Mouse (Mus musculus) neural tube, embryonic 14.5 days (tissue): ENCODE data around the gene Tamm41. TPM values are rescaled to one million over a fixed set of nuclear protein-coding genes. Genes with fewer than 3 reads are reported as not detected.

Experiments used
- ATAC-seq: fragments of 200-750 bp; cut with Nextera tagmentation; 2 replicates; pipeline ENCODE4 v1.8.0; 2017; ENCODE audit warnings: low read depth, mild to moderate bottlenecking, moderate TSS enrichment, moderate library complexity
- H3K27ac ChIP-seq: fragments of 300-500 bp; sonication (generic); 2 replicates; pipeline ENCODE4 v1.5.1; 2014; ENCODE audit warnings: low read depth, mild to moderate bottlenecking, control low read depth, low read length, moderate library complexity, mixed read lengths
- H3K27me3 ChIP-seq: fragments of 300-500 bp; sonication (generic); 2 replicates; pipeline ENCODE4 v1.6.1; 2014; ENCODE audit warnings: low read length; ENCODE audit not compliant: control insufficient read depth, insufficient read depth
- H3K36me3 ChIP-seq: fragments of 300-500 bp; sonication (generic); 2 replicates; pipeline ENCODE4 v1.6.1; 2014; ENCODE audit warnings: low read length, mixed read lengths; ENCODE audit not compliant: control insufficient read depth, insufficient read depth
- H3K4me1 ChIP-seq: fragments of 300-500 bp; sonication (generic); 2 replicates; pipeline ENCODE4 v1.6.1; 2014; ENCODE audit warnings: low read length; ENCODE audit not compliant: control insufficient read depth, insufficient read depth
- H3K4me2 ChIP-seq: fragments of 300-500 bp; sonication (generic); 2 replicates; pipeline ENCODE4 v1.6.1; 2014; ENCODE audit warnings: mild to moderate bottlenecking, low read depth, low read length, control low read depth
- H3K4me3 ChIP-seq: fragments of 300-500 bp; sonication (generic); 2 replicates; pipeline ENCODE4 v1.5.1; 2014; ENCODE audit warnings: low read depth, low read length, control low read depth, mixed read lengths
- H3K9ac ChIP-seq: fragments of 300-500 bp; sonication (generic); replicated peaks from 2 replicates; pipeline ENCODE4 v1.6.1; 2014; ENCODE audit warnings: low read depth, mild to moderate bottlenecking, control low read depth, low read length, mixed read lengths
- H3K9me3 ChIP-seq: fragments of 300-500 bp; sonication (generic); 2 replicates; pipeline ENCODE4 v1.6.1; 2016; ENCODE audit warnings: low read length; ENCODE audit not compliant: control insufficient read depth
- WGBS: fragments of 180-500 bp; shearing (Covaris S2); extraction: QIAGEN DNeasy Blood & Tissue Kit; methylation state at CpG from one replicate; pipeline ENCODE4 v1.1.7; 2014; 5-methylcytosine and 5-hydroxymethylcytosine counted together
- polyA plus RNA-seq: library from polyadenylated mRNA; unstranded; fragments of >200 nt; fragmentation: Nextera tagmentation; extraction: Ambion mirVana; gene quantifications from 2 replicates; pipeline ENCODE4 v1.2.1, GENCODE M21; 2014

The Tamm41 gene
- polyA plus RNA-seq, 1 experiment from 2014 or later = 55.8 TPM

GRCm38 (mm10) chr6:115055440-115055839, 17.8 kb upstream of the Tamm41 start:
- WGBS = 68% methylated on average over 4 of the region's 4 CpGs
- no peak overlapping the region for H3K9ac ChIP-seq
- no peak overlapping the region for H3K27ac ChIP-seq
- H3K27me3 ChIP-seq = no peaks in the 10 kb centered on the region
- H3K4me1 ChIP-seq = 0 out of 2 replicates have a peak, but pooled peaks cover 8% of the 10 kb centered on the region
- ATAC-seq = no peak
- no peaks in the 10 kb centered on the region for H3K36me3 ChIP-seq
- no peaks in the 10 kb centered on the region for H3K9me3 ChIP-seq
- no peak overlapping the region for H3K4me2 ChIP-seq
- H3K4me3 ChIP-seq = no peak overlapping the region

- 58% methylated on average over 6 of the region's 6 CpGs for WGBS
- no peaks in the 10 kb centered on the region for H3K4me1 ChIP-seq
- no peaks in the 10 kb centered on the region for H3K9me3 ChIP-seq
- no peak for ATAC-seq
- no peak overlapping the region for H3K9ac ChIP-seq
- no peaks in the 10 kb centered on the region for H3K36me3 ChIP-seq
- H3K27ac ChIP-seq = no peak overlapping the region
- H3K4me3 ChIP-seq = no peak overlapping the region
- no peak overlapping the region for H3K4me2 ChIP-seq
- no peaks in the 10 kb centered on the region for H3K27me3 ChIP-seq
Measured at GRCm38 (mm10) chr6:115051586-115052197, 14.0 kb upstream of the Tamm41 start.

GRCm38 (mm10) chr6:115049015-115049414, 11.3 kb upstream of the Tamm41 start:
- no peak overlapping the region for H3K9ac ChIP-seq
- 19% methylated on average over 4 of the region's 4 CpGs for WGBS
- no peaks in the 10 kb centered on the region for H3K9me3 ChIP-seq
- H3K4me2 ChIP-seq = no peak overlapping the region
- H3K36me3 ChIP-seq = no peaks in the 10 kb centered on the region
- H3K27ac ChIP-seq = no peak overlapping the region
- no peaks in the 10 kb centered on the region for H3K27me3 ChIP-seq
- ATAC-seq = no peak; the same call in 1 of the 2 replicates
- H3K4me3 ChIP-seq = no peak overlapping the region
- H3K4me1 ChIP-seq = no peaks in the 10 kb centered on the region

- no peaks in the 10 kb centered on the region for H3K27me3 ChIP-seq
- H3K36me3 ChIP-seq = no peaks in the 10 kb centered on the region
- 39% methylated on average over 2 of the region's 2 CpGs for WGBS
- no peak overlapping the region for H3K27ac ChIP-seq
- no peak overlapping the region for H3K4me2 ChIP-seq
- no peaks in the 10 kb centered on the region for H3K9me3 ChIP-seq
- no peak for ATAC-seq
- no peaks in the 10 kb centered on the region for H3K4me1 ChIP-seq
- H3K9ac ChIP-seq = no peak overlapping the region
- no peak overlapping the region for H3K4me3 ChIP-seq
Measured at GRCm38 (mm10) chr6:115047816-115048215, 10.1 kb upstream of the Tamm41 start.

GRCm38 (mm10) chr6:115046064-115046463, 8.4 kb upstream of the Tamm41 start:
- no peak overlapping the region for H3K4me2 ChIP-seq
- H3K27ac ChIP-seq = no peak overlapping the region
- 80% methylated on average over 1 of the region's 1 CpGs for WGBS
- no peaks in the 10 kb centered on the region for H3K4me1 ChIP-seq
- H3K4me3 ChIP-seq = no peak overlapping the region
- H3K36me3 ChIP-seq = no peaks in the 10 kb centered on the region
- H3K9me3 ChIP-seq = no peaks in the 10 kb centered on the region
- no peaks in the 10 kb centered on the region for H3K27me3 ChIP-seq
- H3K9ac ChIP-seq = no peak overlapping the region
- ATAC-seq = no peak

- no peak overlapping the region for H3K27ac ChIP-seq
- 63% methylated on average over 1 of the region's 1 CpGs for WGBS
- H3K27me3 ChIP-seq = no peaks in the 10 kb centered on the region
- ATAC-seq = no peak
- no peaks in the 10 kb centered on the region for H3K4me1 ChIP-seq
- H3K4me3 ChIP-seq = no peak overlapping the region
- no peaks in the 10 kb centered on the region for H3K9me3 ChIP-seq
- H3K9ac ChIP-seq = no peak overlapping the region
- H3K4me2 ChIP-seq = no peak overlapping the region
- no peaks in the 10 kb centered on the region for H3K36me3 ChIP-seq
Measured at GRCm38 (mm10) chr6:115044709-115045108, 7.0 kb upstream of the Tamm41 start.

GRCm38 (mm10) chr6:115043657-115044500, 6.2 kb upstream of the Tamm41 start:
- peak overlapping the region; percentile 52; the same call in 1 of the 2 replicates for H3K27ac ChIP-seq
- WGBS = 52% methylated on average over 14 of the region's 14 CpGs
- no peaks in the 10 kb centered on the region for H3K36me3 ChIP-seq
- no peak overlapping the region for H3K4me2 ChIP-seq
- ATAC-seq = peak; percentile 71; the same call in 1 of the 2 replicates
- H3K4me3 ChIP-seq = no peak overlapping the region
- no peak overlapping the region for H3K9ac ChIP-seq
- no peaks in the 10 kb centered on the region for H3K9me3 ChIP-seq
- no peaks in the 10 kb centered on the region for H3K4me1 ChIP-seq
- H3K27me3 ChIP-seq = no peaks in the 10 kb centered on the region

GRCm38 (mm10) chr6:115042609-115043008, 4.9 kb upstream of the Tamm41 start:
- Histone ChIP-seq H3K36me3 (no peaks in the 10 kb centered on the region), H3K4me3 (no peak overlapping the region), H3K27ac (no peak overlapping the region), H3K9ac (no peak overlapping the region), H3K27me3 (peaks cover under 1% of the 10 kb centered on the region; the same call in 1 of the 2 replicates), H3K4me2 (no peak overlapping the region), H3K9me3 (no peaks in the 10 kb centered on the region), H3K4me1 (no peaks in the 10 kb centered on the region)
- 55% methylated on average over 10 of the region's 10 CpGs for WGBS
- no peak for ATAC-seq

GRCm38 (mm10) chr6:115033441-115033840, 4.2 kb downstream of the Tamm41 start:
- ATAC-seq = no peak
- no peak overlapping the region for H3K9ac ChIP-seq
- no peak overlapping the region for H3K4me3 ChIP-seq
- 98% methylated on average over 5 of the region's 5 CpGs for WGBS
- H3K9me3 ChIP-seq = no peaks in the 10 kb centered on the region
- H3K27ac ChIP-seq = no peak overlapping the region
- peaks cover 3% of the 10 kb centered on the region; the same call in 1 of the 2 replicates for H3K27me3 ChIP-seq
- H3K4me1 ChIP-seq = peaks cover 4% of the 10 kb centered on the region
- H3K4me2 ChIP-seq = no peak overlapping the region
- peaks cover 29% of the 10 kb centered on the region for H3K36me3 ChIP-seq
